Mouse (Mus musculus) gastrocnemius, postnatal 25 days (tissue): ENCODE data around the gene Zfp385c. TPM values are rescaled to one million over a fixed set of nuclear protein-coding genes. Genes with fewer than 3 reads are reported as not detected.
"Not testable (repeated sequence)": the region's sequence is repeated elsewhere in the genome, so short reads cannot be mapped to it uniquely, and the experiment has no call there.

Experiments
- DNase-seq: peaks from one replicate; pipeline ENCODE4 v3.0.0; 2022
- total RNA-seq, 2 experiments: library from RNA; stranded (reverse); gene quantifications; 1 replicate in 1 of 2; 2 replicates in 1 of 2; pipeline ENCODE4 v1.2.3; 2021

The Zfp385c gene
- total RNA-seq, 2 experiments from 2014 or later = 0.31 to 0.70 TPM

DNA sequence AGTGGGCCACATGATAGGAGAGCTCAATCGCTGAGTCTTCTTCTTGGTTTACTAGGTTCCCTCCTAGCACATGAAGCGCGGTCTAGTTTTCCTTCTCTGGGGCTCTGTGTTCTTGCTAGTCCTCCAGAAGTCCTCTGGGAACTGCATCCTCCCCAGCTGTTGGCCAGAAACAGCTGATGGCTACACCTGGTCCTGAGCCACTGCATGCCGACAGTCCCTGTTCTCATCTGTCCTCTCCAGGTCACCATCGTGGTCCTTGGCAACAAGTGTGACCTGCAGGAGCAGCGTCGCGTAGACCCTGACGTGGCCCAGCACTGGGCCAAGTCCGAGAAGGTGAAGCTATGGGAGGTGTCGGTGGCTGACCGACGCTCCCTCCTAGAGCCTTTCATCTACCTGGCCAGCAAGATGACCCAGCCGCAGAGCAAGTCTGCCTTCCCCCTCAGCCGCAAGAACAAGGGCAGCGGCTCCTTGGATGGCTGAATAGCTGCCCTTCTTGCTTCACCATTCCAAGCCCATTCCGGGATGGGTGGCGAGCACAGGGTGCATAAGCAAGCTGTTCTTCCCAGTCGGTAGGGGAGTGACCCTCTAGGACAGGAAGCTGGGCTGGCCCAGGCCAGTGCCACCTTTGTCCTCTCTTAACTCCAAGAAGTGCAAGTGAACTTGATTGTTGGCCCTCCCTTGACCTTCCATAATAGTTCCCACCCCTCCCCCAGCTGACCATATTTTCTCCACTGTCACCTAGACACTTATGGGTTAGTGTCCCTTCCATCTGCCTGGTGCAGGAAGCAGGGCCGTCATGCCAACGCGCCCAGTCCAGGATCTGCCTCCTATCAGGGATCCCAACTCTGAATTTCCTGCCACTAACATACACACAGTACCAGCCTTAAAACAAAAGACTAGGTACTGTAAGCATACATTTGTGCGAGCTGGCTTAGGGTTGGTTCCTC lies 66.2 kb downstream of the Zfp385c start:
- no peak for DNase-seq

GRCm38 (mm10) chr11:100623867-100624266 lies 68.4 kb downstream of the Zfp385c start:
- DNase-seq = peak; percentile 32

DNA sequence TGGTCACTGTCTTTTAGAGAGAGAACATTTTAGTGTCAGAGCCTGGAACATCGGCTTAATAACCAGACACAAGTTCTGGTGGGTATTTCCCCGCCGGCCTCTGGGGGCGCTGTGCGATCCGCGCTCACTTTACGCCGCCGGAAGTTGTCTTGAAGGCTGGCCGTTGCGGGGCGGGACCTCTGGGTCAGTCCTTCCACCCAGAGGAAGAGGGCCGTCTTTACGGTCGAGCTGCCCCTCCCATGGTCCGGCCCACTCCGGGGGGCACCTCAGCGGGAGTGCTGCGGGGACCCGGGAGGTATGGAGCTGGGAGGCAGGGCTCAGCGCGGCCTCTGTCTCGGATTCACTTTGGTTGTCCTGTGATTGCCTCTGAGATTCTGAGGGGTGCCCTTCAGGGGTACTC lies 69.5 kb downstream of the Zfp385c start:
- DNase-seq = peak; percentile 93

GRCm38 (mm10) chr11:100619982-100620381 lies 72.3 kb downstream of the Zfp385c start, which contains the start of gene Dnajc7:
TSS of gene Dnajc7 (minus strand) at chr11:100620168.
- DNase-seq = no peak

- DNase-seq = peak; percentile 93
Measured at GRCm38 (mm10) chr11:100619485-100619975, 72.7 kb downstream of the Zfp385c start.

DNA sequence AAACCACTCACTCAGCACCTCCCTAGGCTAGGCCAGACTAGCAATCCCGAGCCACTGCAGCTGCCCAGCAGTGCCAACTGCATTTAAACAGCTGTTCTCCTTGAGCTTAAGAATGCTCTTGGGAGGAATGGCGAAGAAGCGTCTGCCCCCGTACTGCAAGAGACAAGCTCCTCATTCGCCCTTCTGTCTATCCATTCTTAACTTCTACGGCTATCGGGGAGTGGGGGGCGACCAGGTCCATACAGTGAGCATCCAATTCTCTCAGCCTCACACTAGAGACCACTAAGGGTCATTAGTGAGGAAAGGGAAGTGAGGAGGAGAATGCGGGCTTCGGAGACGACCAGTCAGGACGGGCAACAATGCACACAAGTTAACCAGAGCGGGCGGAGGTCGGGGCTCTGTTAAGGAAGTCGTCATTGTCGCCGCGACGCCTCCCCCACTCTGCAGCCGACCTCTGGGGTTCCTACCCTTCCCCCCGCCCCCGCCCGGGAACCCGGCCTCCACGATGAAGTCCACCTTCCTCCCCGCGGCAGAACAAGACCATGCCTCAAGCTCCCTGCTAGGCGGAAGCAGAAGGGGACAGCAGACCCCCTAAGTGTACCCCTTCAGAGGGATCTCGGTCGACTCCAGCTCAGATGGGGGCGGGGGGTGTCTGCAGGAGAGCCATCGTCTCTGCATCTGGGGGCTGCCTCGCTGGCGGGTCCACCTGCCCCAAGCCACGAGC lies 73.3 kb downstream of the Zfp385c start, which contains the start of gene Nkiras2:
Nkiras2 (plus strand) TSS at position 484 of the 724 bp plus-strand sequence.
- peak; percentile 55 for DNase-seq

- no peak for DNase-seq
Measured at GRCm38 (mm10) chr11:100617480-100617879, 74.8 kb downstream of the Zfp385c start.

DNA sequence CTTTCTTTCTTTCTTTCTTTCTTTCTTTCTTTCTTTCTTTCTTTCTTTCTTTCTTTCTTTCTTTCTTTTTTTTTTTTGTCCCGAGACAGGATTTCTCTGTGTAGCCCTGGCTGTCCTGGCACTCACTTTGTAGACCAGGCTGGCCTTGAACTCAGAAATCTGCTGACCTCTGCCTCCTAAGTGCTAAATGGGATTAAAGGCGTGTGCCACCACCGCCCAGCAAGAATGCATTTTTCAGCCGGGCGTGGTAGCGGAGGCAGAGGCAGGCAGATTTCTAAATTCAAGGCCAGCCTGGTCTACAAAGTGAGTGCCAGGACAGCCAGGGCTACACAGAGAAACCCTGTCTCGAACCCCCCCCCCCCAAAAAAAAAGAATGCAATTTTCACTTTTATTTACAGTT lies 75.4 kb downstream of the Zfp385c start:
- DNase-seq = not testable (repeated sequence)

DNA sequence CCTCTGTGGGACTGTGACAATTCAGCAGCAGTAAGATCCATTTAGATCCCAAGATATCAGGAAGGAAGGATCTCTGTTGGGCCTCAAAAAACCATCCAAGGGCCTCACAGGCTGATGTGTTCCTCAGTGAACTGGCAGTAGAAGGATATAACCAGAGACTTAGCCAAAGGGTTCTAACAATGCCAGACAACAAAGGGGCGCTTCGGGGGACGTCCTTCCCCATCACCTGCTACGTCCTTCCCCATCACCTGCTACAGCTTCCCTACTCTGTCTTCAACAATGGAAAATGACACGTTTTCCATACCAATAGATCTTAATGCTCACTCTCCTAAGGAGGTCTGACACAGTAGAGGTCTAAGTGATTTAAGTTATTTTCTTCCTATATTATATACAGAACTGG lies 75.9 kb downstream of the Zfp385c start:
- DNase-seq = no peak

DNA sequence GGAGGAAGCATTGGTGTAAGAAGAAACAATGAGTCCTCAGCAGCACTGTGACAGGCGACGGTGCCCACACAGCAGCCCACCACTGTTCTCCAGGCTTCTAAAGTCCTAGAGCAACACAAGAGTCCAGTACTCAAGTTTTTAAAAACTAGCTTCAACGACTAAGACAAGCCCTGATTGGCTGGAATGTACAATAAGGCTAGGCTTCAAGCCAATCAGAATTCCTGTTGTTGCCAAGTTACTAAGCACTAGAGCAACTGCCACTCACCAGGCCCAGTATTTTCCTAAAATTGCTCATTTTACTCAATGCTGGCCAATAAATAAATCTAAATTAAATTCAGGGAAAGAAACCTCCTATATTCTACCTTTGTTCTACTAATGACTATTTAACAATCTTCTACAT lies 79.0 kb downstream of the Zfp385c start:
- DNase-seq = no peak

DNA sequence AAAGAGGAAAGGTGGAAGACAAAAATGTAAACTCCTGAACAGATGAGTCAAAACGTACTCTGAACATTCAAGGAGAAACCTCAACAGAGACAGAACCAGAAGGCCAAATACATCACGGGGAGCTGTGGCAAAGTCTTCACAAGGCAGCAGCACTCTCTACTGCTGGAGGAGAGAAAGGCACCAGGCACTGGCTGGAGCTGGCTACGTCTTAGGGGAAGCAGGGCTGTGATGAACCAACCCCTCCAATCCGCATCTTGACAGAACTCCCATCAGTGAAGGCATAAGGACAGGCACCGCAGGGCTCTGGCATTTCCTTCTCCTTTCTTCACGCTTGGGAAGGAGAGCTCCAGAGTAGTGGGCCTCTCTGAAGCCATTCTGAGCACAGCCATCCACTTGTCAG lies 80.6 kb downstream of the Zfp385c start:
- DNase-seq = no peak

DNA sequence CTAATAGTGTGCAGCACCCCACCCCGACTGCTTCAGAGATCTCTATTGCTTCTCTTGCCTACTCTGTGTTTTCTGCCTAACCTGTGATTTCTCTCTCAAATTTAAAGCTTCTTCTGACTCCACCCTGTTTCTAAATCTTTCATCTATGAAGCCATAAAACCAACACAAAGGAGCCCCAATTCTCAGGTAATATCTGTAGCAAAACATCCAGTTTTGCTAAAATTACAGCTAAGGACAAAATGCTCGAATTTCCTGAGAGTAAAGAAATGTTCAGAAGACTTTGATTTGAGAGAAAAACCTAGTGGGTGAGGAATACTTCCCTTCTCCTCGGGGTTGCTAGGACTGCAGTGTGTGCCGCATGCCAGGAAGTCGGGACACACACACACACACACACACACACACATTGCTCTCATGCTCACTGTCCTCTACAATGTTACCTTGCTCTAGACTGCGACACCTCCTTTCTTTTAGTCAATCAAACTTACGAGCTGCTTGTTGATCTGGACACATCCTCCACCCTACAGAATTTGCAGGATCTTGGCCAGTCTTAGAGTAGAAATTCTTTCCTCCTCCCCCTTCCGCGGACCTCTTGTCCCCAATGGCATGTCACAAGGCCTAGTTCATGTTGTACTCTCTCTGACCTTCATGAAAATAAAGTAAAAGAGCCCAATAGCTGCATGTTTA lies 82.1 kb downstream of the Zfp385c start:
- DNase-seq = peak; percentile 12

DNA sequence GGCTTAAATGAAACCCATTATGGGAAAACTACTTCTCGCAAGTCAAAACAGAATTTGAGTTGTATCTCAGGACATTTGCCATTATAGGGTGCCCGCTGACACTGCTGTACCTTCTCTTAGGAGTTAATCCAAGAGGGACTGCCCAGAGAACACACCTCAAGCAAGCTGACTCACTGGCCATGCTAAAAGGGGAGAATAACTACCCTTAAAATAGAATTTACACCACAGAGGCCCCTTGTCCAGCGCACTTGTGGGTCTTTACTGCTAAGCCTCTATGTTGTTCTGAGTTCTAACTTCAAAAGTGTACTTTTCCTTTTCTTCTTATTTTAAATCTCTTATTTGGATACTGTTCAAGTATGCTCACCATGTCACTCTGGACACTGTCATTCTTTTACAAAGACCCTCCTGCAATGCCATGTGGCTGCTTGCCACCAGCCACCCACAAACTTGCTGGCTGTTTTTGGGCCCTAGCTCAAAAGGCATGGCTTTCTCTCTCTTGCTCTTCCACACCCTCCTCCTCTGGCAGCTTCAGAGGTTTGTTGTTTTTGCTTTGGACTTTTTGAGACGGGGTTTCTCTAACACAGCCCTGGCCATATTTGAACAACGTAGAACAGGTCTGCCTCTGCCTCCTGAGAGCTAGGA lies 82.8 kb downstream of the Zfp385c start:
- no peak for DNase-seq

- no peak for DNase-seq
Measured at GRCm38 (mm10) chr11:100608796-100609195, 83.5 kb downstream of the Zfp385c start.

GRCm38 (mm10) chr11:100607121-100607520 lies 85.1 kb downstream of the Zfp385c start:
- DNase-seq = no peak

- DNase-seq = no peak
Measured at GRCm38 (mm10) chr11:100605451-100605850, 86.8 kb downstream of the Zfp385c start.

GRCm38 (mm10) chr11:100604321-100605005 lies 87.8 kb downstream of the Zfp385c start:
- no peak for DNase-seq

GRCm38 (mm10) chr11:100603813-100604212 lies 88.4 kb downstream of the Zfp385c start:
- DNase-seq = no peak

DNA sequence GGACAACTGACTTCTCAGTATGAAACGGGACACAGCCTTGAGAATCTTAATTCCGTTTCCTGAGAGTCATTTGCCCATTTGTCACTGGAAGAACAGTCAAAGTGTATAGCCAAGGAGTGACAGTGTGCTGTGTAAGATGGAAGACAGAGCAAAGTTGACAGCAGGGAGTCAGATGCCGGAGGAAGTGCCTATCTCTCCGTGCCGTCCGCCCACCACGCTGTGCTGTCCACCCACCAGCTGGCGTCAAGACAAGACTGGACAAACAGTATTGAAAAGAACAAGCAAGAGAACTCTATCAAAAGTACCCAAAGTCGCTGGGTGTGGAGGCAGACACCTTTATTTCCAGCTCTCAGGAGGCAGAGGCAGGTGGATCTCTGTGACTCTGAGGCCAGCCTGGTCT lies 89.1 kb downstream of the Zfp385c start:
- DNase-seq = no peak

DNA sequence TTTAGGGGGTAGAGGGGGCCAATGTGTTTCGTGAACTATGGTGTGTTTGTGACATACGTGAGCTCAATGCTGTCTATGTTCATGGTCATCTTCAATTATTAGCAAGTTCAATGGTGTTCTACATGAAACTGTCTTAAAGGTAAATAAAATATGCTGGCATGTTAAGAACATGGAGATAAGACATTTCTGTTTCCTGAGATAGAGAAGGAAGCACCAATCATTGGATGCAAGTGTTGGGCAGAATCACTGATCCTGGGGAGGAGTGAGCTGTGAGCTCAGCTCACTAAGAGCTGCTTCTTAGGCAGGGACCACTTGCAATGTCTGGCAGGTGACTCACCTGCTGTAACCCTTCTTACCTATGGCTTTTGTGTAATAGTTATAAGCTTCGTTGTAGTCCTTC lies 90.9 kb downstream of the Zfp385c start:
- DNase-seq = no peak

DNA sequence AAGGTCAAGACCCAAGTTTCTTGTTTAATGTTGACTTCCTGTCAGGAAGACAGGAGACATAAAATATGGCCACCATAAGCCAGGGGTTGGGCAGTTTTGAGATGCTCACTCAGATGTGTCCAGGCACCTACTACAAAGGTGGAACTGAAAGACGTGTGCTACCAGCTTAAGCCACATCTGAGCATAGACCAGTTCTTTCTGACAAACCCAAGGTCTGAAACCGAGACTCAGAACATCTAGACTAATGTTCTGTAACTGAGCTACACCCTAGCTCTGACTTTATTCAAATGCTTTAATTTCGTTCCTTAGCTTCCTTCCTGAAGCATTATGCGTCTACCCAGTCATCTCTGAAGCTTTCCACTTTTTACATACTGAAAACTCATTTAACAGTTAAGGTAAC lies 94.2 kb downstream of the Zfp385c start:
- no peak for DNase-seq
